Mouse (Mus musculus) heart, adult 9 months (tissue): ENCODE measurements around the gene Cmtm6.
A peak's percentile ranks its signal among the peaks of the same experiment; 100 is the strongest.
"Not testable (repeated sequence)": the region's sequence is repeated elsewhere in the genome, so short reads cannot be mapped to it uniquely, and the experiment has no call there.

ENCODE experiments used
- DNase-seq, 2 experiments: peaks; one replicate each; pipeline ENCODE4 v3.0.0; 2022; ENCODE audit warnings: low spot score in 2 of 2

Cmtm6 gene

DNA sequence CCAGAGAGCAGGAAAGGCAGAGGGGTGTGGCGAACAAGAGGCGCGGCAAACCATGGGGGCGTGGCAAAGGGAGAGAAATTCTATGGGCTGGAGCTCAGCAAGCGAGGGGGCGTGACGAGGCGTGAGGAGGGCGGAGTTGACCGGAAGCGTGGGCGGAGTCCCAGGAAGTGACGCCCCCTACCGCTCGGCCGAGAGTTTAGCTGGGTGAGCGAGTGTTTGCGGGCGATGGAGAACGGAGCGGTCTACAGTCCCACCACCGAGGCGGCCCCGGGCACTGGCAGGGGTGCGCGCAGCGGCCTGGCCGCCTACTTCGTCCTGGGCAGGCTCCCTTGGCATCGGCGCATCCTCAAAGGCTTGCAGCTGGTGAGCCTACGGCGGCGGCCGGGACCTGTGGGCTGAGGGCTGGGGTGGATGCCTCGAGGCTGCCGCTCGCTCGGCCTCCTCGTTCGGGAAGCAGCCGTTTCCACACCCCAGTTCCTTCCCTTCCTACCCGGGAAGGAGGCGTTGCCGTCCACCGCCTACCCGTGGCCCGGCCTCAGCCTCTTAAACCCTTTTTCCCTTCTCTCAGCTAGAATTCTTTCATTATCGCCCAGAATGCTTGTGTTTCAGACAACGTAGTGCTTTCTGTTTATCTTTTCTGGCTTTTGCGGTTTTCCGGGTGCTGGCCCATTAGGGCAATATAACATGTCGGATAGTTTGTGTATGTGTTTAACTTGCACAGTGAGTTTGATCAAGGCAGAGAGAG is at the start of gene Cmtm6:
TSS of gene Cmtm6 (plus strand) at position 106 of the 745 bp plus-strand sequence.
- peak; percentile 95 to 97 for DNase-seq

GRCm38 (mm10) chr9:114682193-114682592 is 48.7 kb upstream of the Cmtm6 start:
- DNase-seq = no peak

DNA sequence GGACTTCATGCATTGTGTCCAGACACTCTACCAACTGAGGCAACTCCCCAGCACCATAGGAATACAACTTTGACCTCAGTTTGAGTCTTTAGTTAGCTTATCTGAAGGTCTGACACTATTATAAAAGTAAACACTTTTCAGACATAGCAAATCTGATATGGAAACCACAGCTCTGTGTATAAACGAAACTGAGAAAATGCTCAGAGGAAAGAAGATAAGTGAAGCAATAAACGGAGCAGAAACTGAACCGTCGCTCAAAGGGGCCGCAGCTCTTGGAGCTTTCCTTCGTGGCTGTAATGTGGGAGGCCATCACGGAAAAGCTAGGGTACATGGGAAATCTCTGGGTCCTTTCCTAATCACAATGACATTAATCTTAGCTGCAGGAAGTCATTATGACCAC is 44.7 kb upstream of the Cmtm6 start:
- no peak for DNase-seq

DNA sequence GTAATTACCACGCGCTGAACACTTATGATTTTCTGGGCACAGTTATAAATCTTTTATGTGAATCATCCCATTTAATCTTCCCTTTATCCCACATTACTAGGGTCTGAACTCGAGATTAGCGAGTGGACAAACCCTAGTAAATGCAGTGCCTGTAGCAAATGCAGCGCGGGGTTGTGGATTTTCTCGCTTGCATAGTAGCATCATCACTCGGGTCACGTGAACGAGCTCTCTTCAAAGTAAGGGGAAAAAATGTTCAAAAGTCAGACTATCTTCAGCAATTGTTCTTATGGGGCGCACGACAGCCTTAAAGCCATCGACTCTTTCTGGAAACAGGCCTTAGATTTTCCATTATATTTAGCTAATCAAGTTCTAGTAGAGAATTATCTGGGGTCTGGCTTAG is 43.3 kb upstream of the Cmtm6 start:
- DNase-seq = no peak

DNA sequence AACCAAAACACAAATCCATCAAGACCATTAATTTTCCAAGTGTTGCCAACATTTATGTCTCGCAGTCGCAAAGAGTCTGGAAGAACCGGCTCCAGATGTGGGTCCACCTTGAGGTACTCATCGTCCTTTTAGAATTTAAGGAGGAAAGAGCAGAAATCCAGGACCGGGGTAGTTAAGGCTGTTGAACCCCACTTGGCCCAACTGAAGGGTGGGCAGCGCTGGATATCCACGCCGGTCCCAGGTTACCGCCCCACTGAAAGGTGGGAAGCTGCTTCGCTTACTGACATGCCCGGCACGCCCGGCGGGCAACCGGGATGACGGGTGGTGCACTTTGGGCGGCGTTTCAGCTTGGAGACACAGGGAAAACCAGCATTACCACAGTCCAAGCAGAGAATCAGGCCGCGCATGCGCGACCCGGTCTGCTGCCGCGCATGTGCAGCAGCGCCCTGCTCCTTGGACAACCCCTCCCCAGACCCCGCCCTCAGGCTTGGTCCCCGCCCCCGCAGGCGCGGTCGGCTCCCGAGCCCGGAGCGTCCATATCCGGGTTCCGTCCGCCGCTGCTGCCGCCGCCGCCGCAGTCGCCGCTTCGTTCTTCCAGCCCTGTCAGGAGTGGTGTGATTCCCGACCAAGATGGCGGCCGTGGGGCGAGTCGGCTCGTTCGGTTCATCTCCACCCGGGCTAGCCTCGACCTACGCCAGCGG is 42.5 kb upstream of the Cmtm6 start, which contains the start of gene Dync1li1:
TSS of gene Dync1li1 (plus strand) at position 539 of the 701 bp plus-strand sequence.
- DNase-seq = peak; percentile 96 to 97

GRCm38 (mm10) chr9:114688953-114689407 is 41.9 kb upstream of the Cmtm6 start:
- peak in 1 of 2 experiments; percentile 36 for DNase-seq

GRCm38 (mm10) chr9:114690119-114690601 is 40.8 kb upstream of the Cmtm6 start:
- DNase-seq = no peak

GRCm38 (mm10) chr9:114691112-114691511 is 39.8 kb upstream of the Cmtm6 start:
- DNase-seq = no peak

DNA sequence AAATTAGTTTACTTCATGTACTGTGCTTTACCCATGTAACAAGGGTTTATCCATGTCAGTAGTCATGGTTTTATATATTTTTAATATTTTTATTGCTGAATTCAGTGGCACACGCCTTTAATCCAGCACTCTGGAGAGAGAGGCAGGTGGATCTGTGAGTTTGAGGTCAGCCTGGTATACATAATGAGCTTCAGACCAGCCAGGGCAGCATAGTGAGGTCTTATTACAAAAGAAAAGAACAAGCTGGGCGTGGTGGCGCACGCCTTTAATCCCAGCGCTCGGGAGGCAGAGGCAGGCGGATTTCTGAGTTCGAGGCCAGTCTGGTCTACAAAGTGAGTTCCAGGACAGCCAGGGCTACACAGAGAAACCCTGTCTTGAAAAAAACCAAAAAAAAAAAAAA is 35.3 kb upstream of the Cmtm6 start:
- not testable (repeated sequence) for DNase-seq

DNA sequence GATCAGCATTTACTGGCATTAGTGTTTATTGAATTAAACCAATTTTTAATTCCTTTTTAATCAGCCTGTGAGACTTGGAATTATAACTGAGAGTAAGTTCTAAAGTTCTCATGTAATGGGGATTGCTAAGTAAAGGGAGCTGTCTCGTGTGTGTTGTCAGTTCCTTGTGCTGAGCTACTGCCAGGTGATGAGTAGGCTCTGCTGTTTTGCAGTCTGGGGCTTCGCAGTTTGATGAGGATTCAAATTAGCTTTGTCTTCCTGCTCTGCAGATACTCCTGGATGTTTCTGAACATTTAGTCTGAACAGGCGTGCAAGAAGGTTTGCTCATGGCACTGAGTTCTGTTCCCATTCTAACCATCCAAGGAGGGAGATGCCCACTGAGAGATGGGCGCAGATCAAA is 33.8 kb upstream of the Cmtm6 start:
- DNase-seq = no peak

GRCm38 (mm10) chr9:114697926-114698325 is 33.0 kb upstream of the Cmtm6 start:
- DNase-seq = no peak

GRCm38 (mm10) chr9:114699262-114699661 is 31.7 kb upstream of the Cmtm6 start:
- DNase-seq = peak in 1 of 2 experiments; percentile 11

- no peak for DNase-seq
Observed at GRCm38 (mm10) chr9:114699882-114700665, 30.8 kb upstream of the Cmtm6 start.

DNA sequence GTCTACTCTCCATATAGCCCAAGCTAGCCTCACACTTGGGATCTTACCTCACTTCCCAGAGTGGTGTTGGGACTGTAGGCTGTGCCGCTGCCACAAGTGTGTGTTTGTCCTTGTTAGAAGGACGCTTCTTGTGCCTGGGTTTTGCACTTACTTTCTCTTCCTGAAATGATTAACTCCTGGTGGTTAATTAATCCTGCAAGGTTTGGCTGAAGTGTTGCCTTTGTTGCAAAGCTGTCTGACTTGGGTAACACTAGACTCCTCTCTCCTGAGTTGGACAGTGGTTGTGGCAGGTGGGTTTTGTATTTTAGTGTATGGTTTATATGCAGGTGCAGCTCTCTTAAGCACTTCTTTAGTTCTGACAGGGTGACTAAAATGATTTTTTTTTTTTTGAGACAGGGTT is 29.9 kb upstream of the Cmtm6 start:
- no peak for DNase-seq

GRCm38 (mm10) chr9:114701921-114702320 is 29.0 kb upstream of the Cmtm6 start:
- no peak for DNase-seq

GRCm38 (mm10) chr9:114707805-114708204 is 23.1 kb upstream of the Cmtm6 start:
- no peak for DNase-seq

- no peak for DNase-seq
Observed at GRCm38 (mm10) chr9:114710345-114710744, 20.6 kb upstream of the Cmtm6 start.

DNA sequence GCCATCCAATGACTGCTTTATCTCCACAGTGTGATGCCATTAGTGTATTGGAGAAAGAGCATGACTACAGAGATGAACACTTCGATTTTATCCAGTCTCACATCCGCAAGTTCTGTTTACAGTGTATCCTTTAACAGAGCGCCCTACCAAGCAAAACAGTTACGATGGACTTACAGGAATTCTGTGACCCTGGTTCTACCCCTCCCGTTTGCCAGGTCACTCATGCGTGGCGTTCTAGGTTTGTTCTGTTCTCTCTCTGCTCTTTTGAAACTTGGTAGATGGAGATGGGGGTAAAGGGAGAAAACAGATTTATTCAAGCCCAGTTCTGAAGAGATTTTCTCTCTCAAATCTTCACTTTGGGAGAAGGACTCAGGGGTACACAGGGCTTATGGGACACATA is 17.4 kb upstream of the Cmtm6 start:
- DNase-seq = no peak

- DNase-seq = no peak
Observed at GRCm38 (mm10) chr9:114716677-114717331, 14.1 kb upstream of the Cmtm6 start.

DNA sequence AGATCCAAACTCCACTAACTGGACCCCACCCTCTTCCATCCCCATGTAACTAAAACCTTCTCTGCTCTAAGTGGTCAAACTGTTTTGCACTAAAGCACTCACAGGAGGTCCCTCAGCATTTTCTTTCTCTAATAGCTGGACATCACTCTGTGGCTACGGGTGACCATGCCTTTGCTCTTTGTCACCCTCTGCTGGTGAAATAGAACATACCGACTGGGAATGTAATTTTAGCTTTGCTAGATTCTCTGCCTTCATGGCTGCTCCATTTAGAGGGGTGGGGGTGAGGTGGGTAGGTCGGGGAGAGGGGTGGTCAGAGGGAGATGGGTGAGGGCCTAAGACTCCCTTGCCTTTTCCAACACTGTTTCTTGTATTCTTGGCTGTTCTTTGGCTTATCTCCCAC is 3.6 kb upstream of the Cmtm6 start:
- DNase-seq = peak in 1 of 2 experiments; percentile 21

DNA sequence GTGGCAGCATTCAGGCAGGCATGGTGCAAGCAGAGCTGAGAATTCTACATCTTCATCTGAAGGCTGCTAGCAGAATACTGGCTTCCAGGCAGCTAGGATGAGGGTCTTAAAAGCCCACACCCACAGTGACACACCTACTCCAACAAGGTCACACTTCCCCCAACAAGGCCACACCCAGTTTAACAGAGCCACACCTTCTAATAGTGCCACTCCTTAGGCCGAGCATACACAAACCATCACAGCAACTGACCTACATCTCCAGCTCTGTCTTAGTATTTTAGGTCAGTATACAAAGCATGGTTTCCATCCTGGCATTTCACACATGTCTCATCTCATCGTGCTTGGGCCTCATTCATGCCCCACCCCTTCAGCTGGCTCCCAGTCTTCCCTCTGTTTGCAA is 2.5 kb upstream of the Cmtm6 start:
- not testable (repeated sequence) for DNase-seq
